Mouse (Mus musculus) hindbrain, embryonic 12.5 days (tissue): ENCODE measurements around the gene Cdc42bpb. TPM values are rescaled to one million over a fixed set of nuclear protein-coding genes. Genes with fewer than 3 reads are reported as not detected.

ENCODE experiments used
- ATAC-seq: fragments of 200-750 bp; cut with Nextera tagmentation; 2 replicates; pipeline ENCODE4 v1.8.0; 2017; ENCODE audit warnings: moderate TSS enrichment; ENCODE audit not compliant: low FRiP score
- H3K27ac ChIP-seq: fragments of 300-500 bp; sonication (generic); 2 replicates; pipeline ENCODE4 v1.5.1; 2016; ENCODE audit warnings: mild to moderate bottlenecking
- H3K27me3 ChIP-seq: fragments of 300-500 bp; sonication (generic); 2 replicates; pipeline ENCODE4 v1.6.1; 2016; ENCODE audit warnings: mild to moderate bottlenecking
- H3K36me3 ChIP-seq: fragments of 300-500 bp; sonication (generic); 2 replicates; pipeline ENCODE4 v1.6.1; 2016; ENCODE audit warnings: mild to moderate bottlenecking
- H3K4me1 ChIP-seq: fragments of 300-500 bp; sonication (generic); 2 replicates; pipeline ENCODE4 v1.6.1; 2016
- H3K4me2 ChIP-seq: fragments of 300-500 bp; sonication (generic); replicated peaks from 2 replicates; pipeline ENCODE4 v1.6.1; 2016; ENCODE audit warnings: mild to moderate bottlenecking
- H3K4me3 ChIP-seq: fragments of 300-500 bp; sonication (generic); 2 replicates; pipeline ENCODE4 v1.5.1; 2016; ENCODE audit warnings: mild to moderate bottlenecking
- H3K9ac ChIP-seq: fragments of 300-500 bp; sonication (generic); 2 replicates; pipeline ENCODE4 v1.6.1; 2016; ENCODE audit warnings: mild to moderate bottlenecking, moderate library complexity
- H3K9me3 ChIP-seq: fragments of 300-500 bp; sonication (generic); replicated peaks from 2 replicates; pipeline ENCODE4 v1.6.1; 2016; ENCODE audit warnings: mild to moderate bottlenecking
- WGBS: fragments of 180-500 bp; shearing (Covaris S2); methylation state at CpG from one replicate; pipeline ENCODE4 v1.1.7; 2016; 5-methylcytosine and 5-hydroxymethylcytosine counted together
- polyA plus RNA-seq: library from polyadenylated mRNA; unstranded; fragments of >200 nt; fragmentation: Nextera tagmentation; extraction: Ambion mirVana; gene quantifications from 2 replicates; pipeline ENCODE4 v1.2.1, GENCODE M21; 2016

The Cdc42bpb gene
- polyA plus RNA-seq, 1 experiment from 2014 or later: 43.2 TPM

GRCm38 (mm10) chr12:111360671-111361070, 16.8 kb downstream of the Cdc42bpb start:
- Histone ChIP-seq H3K27ac (no peak overlapping the region), H3K4me3 (no peak overlapping the region), H3K27me3 (no peaks in the 10 kb centered on the region), H3K4me2 (no peak overlapping the region), H3K9ac (no peak overlapping the region), H3K9me3 (no peaks in the 10 kb centered on the region), H3K4me1 (peaks cover 33% of the 10 kb centered on the region), H3K36me3 (no peaks in the 10 kb centered on the region)
- no peak for ATAC-seq
- WGBS: 93% methylated on average over 16 of the region's 16 CpGs

DNA sequence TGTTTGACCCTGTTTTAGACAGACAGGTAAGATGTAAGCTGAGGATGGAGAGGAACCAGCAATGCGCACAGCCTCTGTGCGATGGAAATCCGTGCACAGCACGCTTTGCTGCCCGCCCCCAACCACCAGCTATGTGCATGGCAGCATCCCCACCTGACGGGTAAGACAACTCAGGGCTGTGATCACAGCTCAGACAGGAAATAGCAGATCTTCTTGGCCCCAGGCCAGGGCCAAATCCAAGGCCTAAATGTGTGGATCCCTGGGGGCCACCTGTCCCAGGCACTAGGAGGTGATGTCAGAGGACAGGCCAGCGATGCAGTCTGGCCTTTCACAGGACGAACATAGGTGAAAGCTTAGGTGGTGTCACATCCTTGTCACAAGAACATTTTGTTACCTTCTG, 21.3 kb downstream of the Cdc42bpb start:
- 91% methylated on average over 8 of the region's 8 CpGs for WGBS
- H3K27ac ChIP-seq: no peak overlapping the region

DNA sequence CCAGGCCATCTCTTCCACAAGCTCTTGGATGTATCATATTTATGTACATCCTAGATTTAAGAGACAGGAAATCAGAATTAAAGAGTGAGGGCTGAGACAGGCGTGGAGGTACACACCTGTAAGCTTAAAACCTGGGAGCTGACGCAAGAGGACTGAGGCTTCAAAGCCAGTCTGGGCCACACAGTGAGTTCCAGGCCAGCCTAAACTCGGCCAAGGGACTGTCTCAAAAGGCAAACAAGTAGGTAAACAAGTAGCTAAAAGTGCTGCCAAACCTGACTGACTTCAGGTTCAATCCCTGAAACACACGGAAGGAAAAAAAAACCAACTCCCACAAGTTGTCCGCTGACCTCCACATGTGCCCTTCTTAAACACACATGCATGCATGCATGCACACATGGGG, 23.4 kb downstream of the Cdc42bpb start:
- 0 out of 2 replicates have a peak overlapping the region, but pooled peaks have one; percentile 44 for H3K27ac ChIP-seq
- H3K9ac ChIP-seq: no peak overlapping the region
- H3K4me3 ChIP-seq: no peak overlapping the region
- H3K36me3 ChIP-seq: no peaks in the 10 kb centered on the region
- WGBS: 78% methylated on average over 5 of the region's 5 CpGs
- peaks cover 45% of the 10 kb centered on the region for H3K4me1 ChIP-seq
- H3K4me2 ChIP-seq: no peak overlapping the region
- no peaks in the 10 kb centered on the region for H3K9me3 ChIP-seq
- H3K27me3 ChIP-seq: no peaks in the 10 kb centered on the region
- no peak for ATAC-seq

More for the DNA sequence above, 21.3 kb downstream of the Cdc42bpb start:
- peaks cover 48% of the 10 kb centered on the region for H3K4me1 ChIP-seq
- no peaks in the 10 kb centered on the region for H3K9me3 ChIP-seq
- H3K4me2 ChIP-seq: no peak overlapping the region
- no peak overlapping the region for H3K4me3 ChIP-seq
- no peak overlapping the region for H3K9ac ChIP-seq
- no peaks in the 10 kb centered on the region for H3K27me3 ChIP-seq
- no peaks in the 10 kb centered on the region for H3K36me3 ChIP-seq
- ATAC-seq: no peak

- Histone ChIP-seq H3K9ac (0 out of 2 replicates have a peak overlapping the region, but pooled peaks have one; percentile 27), H3K36me3 (no peaks in the 10 kb centered on the region), H3K27me3 (no peaks in the 10 kb centered on the region), H3K4me2 (peak overlapping the region; percentile 19; the same call in 1 of the 2 replicates), H3K27ac (peak overlapping the region; percentile 44; the same call in 1 of the 2 replicates), H3K4me1 (peaks cover 48% of the 10 kb centered on the region), H3K4me3 (no peak overlapping the region), H3K9me3 (no peaks in the 10 kb centered on the region)
- WGBS: 46% methylated on average over 15 of the region's 15 CpGs
- ATAC-seq: peak; percentile 68; the same call in 1 of the 2 replicates
Observed at GRCm38 (mm10) chr12:111353439-111353915, 24.0 kb downstream of the Cdc42bpb start.

GRCm38 (mm10) chr12:111353008-111353407, 24.5 kb downstream of the Cdc42bpb start:
- H3K4me1 ChIP-seq: peaks cover 43% of the 10 kb centered on the region
- ATAC-seq: no peak
- H3K4me2 ChIP-seq: peak overlapping the region; percentile 19; the same call in 1 of the 2 replicates
- no peaks in the 10 kb centered on the region; the same call in 1 of the 2 replicates for H3K36me3 ChIP-seq
- H3K27me3 ChIP-seq: no peaks in the 10 kb centered on the region
- no peaks in the 10 kb centered on the region for H3K9me3 ChIP-seq
- WGBS: 87% methylated on average over 11 of the region's 11 CpGs
- H3K27ac ChIP-seq: peak overlapping the region; percentile 44; the same call in 1 of the 2 replicates
- no peak overlapping the region for H3K4me3 ChIP-seq
- H3K9ac ChIP-seq: no peak overlapping the region

DNA sequence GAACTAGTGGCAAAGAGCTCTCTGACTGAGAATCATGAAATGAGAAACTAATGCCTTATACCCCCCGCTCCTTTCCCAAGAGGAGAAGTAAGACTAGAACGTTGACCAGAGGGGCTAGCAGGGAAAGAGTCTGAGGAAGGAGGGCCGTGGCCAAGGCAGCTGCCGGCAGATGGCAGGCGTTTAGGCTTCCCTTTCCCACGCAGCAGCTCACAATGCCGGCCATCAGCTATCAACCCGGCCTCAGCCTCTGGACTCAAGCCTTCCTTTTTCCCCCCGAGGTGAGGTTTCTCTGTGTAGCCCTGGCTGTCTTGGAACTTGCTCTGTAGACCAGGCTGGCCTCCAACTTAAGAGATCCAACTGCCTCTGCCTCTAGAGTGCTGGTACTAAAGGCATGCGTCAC, 25.0 kb downstream of the Cdc42bpb start:
- Histone ChIP-seq H3K4me1 (peaks cover 38% of the 10 kb centered on the region), H3K27ac (no peak overlapping the region), H3K36me3 (no peaks in the 10 kb centered on the region; the same call in 1 of the 2 replicates), H3K9me3 (no peaks in the 10 kb centered on the region), H3K9ac (no peak overlapping the region), H3K4me3 (no peak overlapping the region), H3K27me3 (no peaks in the 10 kb centered on the region), H3K4me2 (no peak overlapping the region)
- ATAC-seq: no peak
- WGBS: 87% methylated on average over 10 of the region's 10 CpGs

- Histone ChIP-seq H3K27me3 (no peaks in the 10 kb centered on the region), H3K36me3 (peaks cover 3% of the 10 kb centered on the region; the same call in 1 of the 2 replicates), H3K4me1 (peaks cover 33% of the 10 kb centered on the region), H3K27ac (no peak overlapping the region), H3K9me3 (no peaks in the 10 kb centered on the region), H3K9ac (no peak overlapping the region), H3K4me2 (no peak overlapping the region), H3K4me3 (no peak overlapping the region)
- WGBS: 93% methylated on average over 15 of the region's 15 CpGs
- no peak for ATAC-seq
Observed at GRCm38 (mm10) chr12:111349540-111350231, 27.8 kb downstream of the Cdc42bpb start.

GRCm38 (mm10) chr12:111343956-111344355, 33.6 kb downstream of the Cdc42bpb start:
- H3K9me3 ChIP-seq: no peaks in the 10 kb centered on the region
- WGBS: 51% methylated on average over 1 of the region's 1 CpGs
- 0 out of 2 replicates have a peak, but pooled peaks cover 9% of the 10 kb centered on the region for H3K4me1 ChIP-seq
- H3K4me3 ChIP-seq: no peak overlapping the region
- H3K4me2 ChIP-seq: no peak overlapping the region
- H3K27ac ChIP-seq: no peak overlapping the region
- no peaks in the 10 kb centered on the region for H3K27me3 ChIP-seq
- ATAC-seq: no peak
- peaks cover 42% of the 10 kb centered on the region for H3K36me3 ChIP-seq
- no peak overlapping the region for H3K9ac ChIP-seq

DNA sequence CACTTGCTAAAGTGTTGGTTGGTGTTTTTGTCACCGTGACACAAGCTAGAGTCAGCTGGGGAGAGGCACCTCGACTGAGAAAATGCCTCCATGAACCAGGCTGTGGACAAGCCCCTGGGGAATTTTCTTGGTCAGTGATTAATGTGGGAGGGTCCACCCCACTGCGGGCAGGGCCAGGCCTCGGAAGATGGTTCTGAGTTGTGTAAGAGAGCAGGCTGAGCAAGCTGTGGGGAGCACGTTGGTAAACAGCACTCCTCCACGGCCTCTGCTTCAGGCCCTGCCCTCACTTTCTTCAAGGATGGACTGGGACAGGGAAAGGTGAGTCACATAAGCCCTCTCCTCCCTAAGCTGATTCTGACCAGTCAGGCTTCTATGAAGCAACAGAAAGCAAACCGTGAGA, 36.8 kb downstream of the Cdc42bpb start:
- H3K9ac ChIP-seq: no peak overlapping the region
- ATAC-seq: no peak
- no peaks in the 10 kb centered on the region for H3K4me1 ChIP-seq
- H3K4me3 ChIP-seq: no peak overlapping the region
- H3K9me3 ChIP-seq: no peaks in the 10 kb centered on the region
- 75% methylated on average over 7 of the region's 7 CpGs for WGBS
- H3K27ac ChIP-seq: no peak overlapping the region
- H3K27me3 ChIP-seq: no peaks in the 10 kb centered on the region
- no peak overlapping the region for H3K4me2 ChIP-seq
- H3K36me3 ChIP-seq: peaks cover 72% of the 10 kb centered on the region

DNA sequence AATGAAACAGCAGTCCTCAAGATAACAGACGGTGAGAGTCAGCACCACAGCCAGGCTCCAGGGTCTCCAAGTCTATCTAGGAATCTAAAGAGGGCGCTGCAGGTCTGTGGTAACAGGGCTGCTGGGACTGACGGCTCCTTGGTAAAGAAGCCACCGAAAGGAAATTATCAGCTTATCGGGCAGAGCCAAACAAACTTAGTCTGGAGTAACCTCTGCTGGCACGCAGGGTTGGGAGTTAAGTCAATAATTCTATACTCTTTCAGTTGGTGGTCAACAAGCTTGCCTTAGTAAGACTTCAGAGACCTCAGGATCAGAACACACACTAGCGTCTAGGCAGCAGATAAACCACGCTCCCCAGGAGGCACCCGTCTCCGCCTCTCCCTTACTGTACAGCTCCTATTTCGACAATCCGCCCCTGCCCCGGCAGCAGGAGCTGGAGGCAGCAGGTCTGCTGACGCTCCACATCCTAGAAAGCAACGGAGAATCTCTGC, 39.6 kb downstream of the Cdc42bpb start:
- H3K36me3 ChIP-seq: peaks cover 82% of the 10 kb centered on the region
- H3K9ac ChIP-seq: no peak overlapping the region
- H3K27me3 ChIP-seq: no peaks in the 10 kb centered on the region
- no peaks in the 10 kb centered on the region for H3K9me3 ChIP-seq
- H3K4me2 ChIP-seq: no peak overlapping the region
- no peak for ATAC-seq
- H3K4me1 ChIP-seq: no peaks in the 10 kb centered on the region
- no peak overlapping the region for H3K4me3 ChIP-seq
- WGBS: 83% methylated on average over 15 of the region's 15 CpGs
- no peak overlapping the region for H3K27ac ChIP-seq

- peaks cover 76% of the 10 kb centered on the region for H3K36me3 ChIP-seq
- no peaks in the 10 kb centered on the region for H3K4me1 ChIP-seq
- H3K27ac ChIP-seq: no peak overlapping the region
- H3K9ac ChIP-seq: no peak overlapping the region
- H3K9me3 ChIP-seq: no peaks in the 10 kb centered on the region
- ATAC-seq: no peak
- 89% methylated on average over 15 of the region's 15 CpGs for WGBS
- no peaks in the 10 kb centered on the region for H3K27me3 ChIP-seq
- no peak overlapping the region for H3K4me3 ChIP-seq
- no peak overlapping the region for H3K4me2 ChIP-seq
Observed at GRCm38 (mm10) chr12:111333020-111333605, 44.4 kb downstream of the Cdc42bpb start.

GRCm38 (mm10) chr12:111332443-111332842, 45.1 kb downstream of the Cdc42bpb start:
- H3K4me3 ChIP-seq: no peak overlapping the region
- H3K27me3 ChIP-seq: no peaks in the 10 kb centered on the region
- H3K9me3 ChIP-seq: no peaks in the 10 kb centered on the region
- H3K4me2 ChIP-seq: no peak overlapping the region
- no peak for ATAC-seq
- H3K27ac ChIP-seq: no peak overlapping the region
- no peaks in the 10 kb centered on the region for H3K4me1 ChIP-seq
- 90% methylated on average over 11 of the region's 11 CpGs for WGBS
- no peak overlapping the region for H3K9ac ChIP-seq
- H3K36me3 ChIP-seq: peaks cover 76% of the 10 kb centered on the region
